Mouse (Mus musculus) urinary bladder, postnatal 0 days (tissue): ENCODE measurements around the gene Klra3. TPM values are rescaled to one million over a fixed set of nuclear protein-coding genes. Genes with fewer than 3 reads are reported as not detected.

Experiments used
- polyA plus RNA-seq: library from polyadenylated mRNA; unstranded; fragments of >200 nt; fragmentation: Nextera tagmentation; extraction: Ambion mirVana; gene quantifications from 2 replicates; pipeline ENCODE4 v1.2.1, GENCODE M21; 2015

The Klra3 gene
- polyA plus RNA-seq: not detected in 2 replicates

GRCm38 (mm10) chr6:130337411-130337810, at the start of gene Klra3:
Gene Klra3, minus strand, starts transcription at chr6:130337574.

GRCm38 (mm10) chr6:130386750-130387149, 49.4 kb upstream of the Klra3 start, which contains the start of gene Klra1:
Gene Klra1, minus strand, starts transcription at chr6:130386874.

GRCm38 (mm10) chr6:130281828-130282227, 55.5 kb downstream of the Klra3 start, which contains the start of gene Klra10:
Gene Klra10, minus strand, starts transcription at chr6:130281928.

Other genes with a start within 250 kb of the Klra3 start
- gene Klra8, start 207.7 kb downstream of the Klra3 start, polyA plus RNA-seq: not detected in 2 replicates
- gene Klra9, start 144.5 kb downstream of the Klra3 start, polyA plus RNA-seq: not detected in 2 replicates
- gene Klra7, start 104.3 kb downstream of the Klra3 start, polyA plus RNA-seq: not detected in 2 replicates
- not detected in 2 replicates for gene Klra10, start 55.6 kb downstream of the Klra3 start, polyA plus RNA-seq
- gene Klra1, start 49.3 kb upstream of the Klra3 start, polyA plus RNA-seq: not detected in 2 replicates